Mouse (Mus musculus) G1E (cell line): ENCODE data around the gene Igfbpl1.

Source experiments
- CTCF ChIP-seq: IDR thresholded peaks from 2 replicates; pipeline ENCODE4 v1.5.1; 2012; ENCODE audit warnings: low read depth, low read length, inconsistent platforms, mixed read lengths
- GATA1 ChIP-seq: IDR thresholded peaks from 2 replicates; pipeline ENCODE4 v1.6.1; 2012; ENCODE audit warnings: borderline replicate concordance, low read length, inconsistent platforms, mixed read lengths
- POLR2AphosphoS5 ChIP-seq: IDR thresholded peaks from 2 replicates; pipeline ENCODE4 v1.6.1; 2012; ENCODE audit warnings: low read depth, low read length, inconsistent platforms; ENCODE audit not compliant: insufficient replicate concordance

GRCm38 (mm10) chr4:45764141-45764494, 62.6 kb downstream of the Igfbpl1 start:
- TF ChIP-seq CTCF (no peak), POLR2AphosphoS5 (no peak), GATA1 (no peak)
